Mouse (Mus musculus) CH12.LX (cell line): ENCODE results near the gene Adamts15. TPM values are rescaled to one million over a fixed set of nuclear protein-coding genes. Genes with fewer than 3 reads are reported as not detected.

ENCODE experiments used
- DNase-seq: peaks from one replicate; pipeline ENCODE4 v3.0.0-alpha.2; 2013; ENCODE audit errors: extremely low read depth
- H3K27ac ChIP-seq: 2 replicates; pipeline ENCODE4 v1.5.1; 2012; ENCODE audit warnings: low read depth, mild to moderate bottlenecking, control low read depth, moderate library complexity; ENCODE audit not compliant: insufficient read depth
- H3K27me3 ChIP-seq: replicated peaks from 2 replicates; pipeline ENCODE3; 2012; ENCODE audit warnings: inconsistent platforms
- H3K36me3 ChIP-seq, 2 experiments: replicated peaks in 1 of 2; 2 replicates each; pipeline versions ENCODE3 to v1.6.1; 2012; ENCODE audit warnings: inconsistent platforms in 1 of 2, low read length in 1 of 2, mild to moderate bottlenecking in 1 of 2, mixed read lengths in 1 of 2, moderate library complexity in 1 of 2; ENCODE audit not compliant: control insufficient read depth in 1 of 2, insufficient read depth in 1 of 2
- H3K4me1 ChIP-seq, 2 experiments: 2 replicates each; pipeline ENCODE4 v1.6.1; 2012; ENCODE audit warnings: inconsistent platforms in 1 of 2, moderate library complexity in 1 of 2; ENCODE audit not compliant: insufficient read depth in 2 of 2, control insufficient read depth in 1 of 2
- H3K4me2 ChIP-seq: 2 replicates; pipeline ENCODE4 v1.6.1; 2012; ENCODE audit warnings: low read depth, mild to moderate bottlenecking, control low read depth; ENCODE audit not compliant: poor library complexity, insufficient read depth, severe bottlenecking
- H3K4me3 ChIP-seq, 3 experiments: fragments of 150-350 bp in 1 of 3; sonication (generic) in 1 of 3; replicated peaks in 1 of 3; 2 replicates each; pipeline versions ENCODE3 to v1.5.1; 2011 to 2012; ENCODE audit warnings: low read depth in 2 of 3, low read length in 2 of 3, mild to moderate bottlenecking in 2 of 3, moderate library complexity in 2 of 3, control low read depth in 1 of 3, improper control_type of control experiment in 1 of 3, inconsistent platforms in 1 of 3, mixed read lengths in 1 of 3; ENCODE audit not compliant: poor library complexity in 1 of 3
- H3K79me2 ChIP-seq: replicated peaks from 2 replicates; pipeline ENCODE4 v1.6.1; 2012; ENCODE audit warnings: mild to moderate bottlenecking, moderate library complexity; ENCODE audit not compliant: control insufficient read depth, poor library complexity, insufficient read depth, severe bottlenecking; ENCODE audit errors: extremely low read depth
- H3K9ac ChIP-seq: 2 replicates; pipeline ENCODE4 v1.6.1; 2012; ENCODE audit warnings: low read depth, mild to moderate bottlenecking, control low read depth, moderate library complexity; ENCODE audit not compliant: insufficient read depth
- H3K9me3 ChIP-seq: replicated peaks from 2 replicates; pipeline ENCODE3; 2012; ENCODE audit warnings: low read length, inconsistent platforms, mixed read lengths
- CHD1 ChIP-seq: IDR thresholded peaks from 2 replicates; pipeline ENCODE4 v1.6.1; 2012; ENCODE audit warnings: low read depth, low read length, improper control_type of control experiment, inconsistent platforms
- CTCF ChIP-seq, 2 experiments: IDR thresholded peaks in 1 of 2; conservative IDR thresholded peaks in 1 of 2; 2 replicates each; pipeline ENCODE4 v1.5.1; 2011 to 2012; ENCODE audit warnings: low read depth in 2 of 2, low read length in 2 of 2, improper control_type of control experiment in 1 of 2, inconsistent platforms in 1 of 2, mild to moderate bottlenecking in 1 of 2, moderate library complexity in 1 of 2
- E2F4 ChIP-seq: IDR thresholded peaks from 2 replicates; pipeline ENCODE4 v1.6.1; 2011; ENCODE audit warnings: low read depth, low read length, improper control_type of control experiment; ENCODE audit not compliant: insufficient replicate concordance
- EP300 ChIP-seq: IDR thresholded peaks from 2 replicates; pipeline ENCODE4 v1.6.1; 2011; ENCODE audit warnings: low read length, improper control_type of control experiment
- IRF4 ChIP-seq: IDR thresholded peaks from 2 replicates; pipeline ENCODE4 v1.6.1; 2014; ENCODE audit warnings: low read depth, mild to moderate bottlenecking, inconsistent platforms, low read length, improper control_type of control experiment
- MAFK ChIP-seq: IDR thresholded peaks from 2 replicates; pipeline ENCODE4 v1.6.1; 2011; ENCODE audit warnings: low read length, improper control_type of control experiment; ENCODE audit not compliant: insufficient replicate concordance
- MEF2A ChIP-seq: IDR thresholded peaks from 2 replicates; pipeline ENCODE4 v1.6.1; 2014; ENCODE audit warnings: low read depth, mild to moderate bottlenecking, inconsistent platforms, low read length, improper control_type of control experiment, borderline replicate concordance
- MXI1 ChIP-seq: IDR thresholded peaks from 2 replicates; pipeline ENCODE4 v1.6.1; 2011; ENCODE audit warnings: mild to moderate bottlenecking, low read depth, low read length, improper control_type of control experiment
- NRF1 ChIP-seq: IDR thresholded peaks from 2 replicates; pipeline ENCODE4 v1.6.1; 2014; ENCODE audit warnings: low read depth, mild to moderate bottlenecking, inconsistent platforms, low read length, improper control_type of control experiment, moderate library complexity
- PAX5 ChIP-seq: IDR thresholded peaks from 2 replicates; pipeline ENCODE4 v1.6.1; 2012; ENCODE audit warnings: low read length, inconsistent platforms, mixed read lengths
- POLR2A ChIP-seq: IDR thresholded peaks from 2 replicates; pipeline ENCODE4 v1.6.1; 2011; ENCODE audit warnings: low read depth, mild to moderate bottlenecking, improper control_type of control experiment, low read length
- RAD21 ChIP-seq: IDR thresholded peaks from 2 replicates; pipeline ENCODE4 v1.6.1; 2011; ENCODE audit warnings: low read depth, mild to moderate bottlenecking, low read length, improper control_type of control experiment, moderate library complexity
- RCOR1 ChIP-seq: conservative IDR thresholded peaks from 2 replicates; pipeline ENCODE4 v1.6.1; 2012; ENCODE audit warnings: low read depth, mild to moderate bottlenecking, inconsistent platforms, low read length, improper control_type of control experiment
- SIN3A ChIP-seq: IDR thresholded peaks from 2 replicates; pipeline ENCODE4 v1.6.1; 2012; ENCODE audit warnings: low read length, improper control_type of control experiment, inconsistent platforms
- TCF12 ChIP-seq: IDR thresholded peaks from 2 replicates; pipeline ENCODE4 v1.6.1; 2014; ENCODE audit warnings: low read depth, mild to moderate bottlenecking, inconsistent platforms, low read length, improper control_type of control experiment
- ZC3H11A ChIP-seq: IDR thresholded peaks from 2 replicates; pipeline ENCODE4 v1.6.1; 2012; ENCODE audit warnings: low read depth, mild to moderate bottlenecking, inconsistent platforms, low read length, improper control_type of control experiment
- ZKSCAN1 ChIP-seq: IDR thresholded peaks from 2 replicates; pipeline ENCODE4 v1.6.1; 2012; ENCODE audit warnings: low read depth, inconsistent platforms, low read length, improper control_type of control experiment, borderline replicate concordance
- dilution Hi-C: fragments of 300-500 bp; cut with MboI; formaldehyde crosslinking; loops from 2 replicates; pipeline ENCODE4 v1.14.3; 2020; ENCODE audit warnings: low sequenced_read_pairs; ENCODE audit not compliant: extremely low pct_unique_long_range_greater_than_20kb, extremely low pct_ligation_motif_present
- in situ Hi-C: fragments of 300-500 bp; cut with MboI; formaldehyde crosslinking; loops from 3 replicates; pipeline ENCODE4 v1.14.3; 2019; ENCODE audit warnings: low sequenced_read_pairs, low pct_ligation_motif_present, low pct_unique_long_range_greater_than_20kb, mixed read lengths
- polyA plus RNA-seq: library from polyadenylated mRNA; unstranded; fragments of >175 nt; gene quantifications from 2 replicates; pipeline ENCODE4 v1.2.1, GENCODE M21; 2012; ENCODE audit warnings: low read depth; ENCODE audit not compliant: insufficient read length
- total RNA-seq, 2 experiments: library from RNA; depleted of rRNA; stranded (reverse); fragments of 300-350 nt in 1 of 2; fragments of >200 nt in 1 of 2; gene quantifications; 2 replicates each; pipeline ENCODE4 v1.2.3; 2012 to 2014

Adamts15 gene
- total and polyA plus RNA-seq, 3 experiments, result not detected

DNA sequence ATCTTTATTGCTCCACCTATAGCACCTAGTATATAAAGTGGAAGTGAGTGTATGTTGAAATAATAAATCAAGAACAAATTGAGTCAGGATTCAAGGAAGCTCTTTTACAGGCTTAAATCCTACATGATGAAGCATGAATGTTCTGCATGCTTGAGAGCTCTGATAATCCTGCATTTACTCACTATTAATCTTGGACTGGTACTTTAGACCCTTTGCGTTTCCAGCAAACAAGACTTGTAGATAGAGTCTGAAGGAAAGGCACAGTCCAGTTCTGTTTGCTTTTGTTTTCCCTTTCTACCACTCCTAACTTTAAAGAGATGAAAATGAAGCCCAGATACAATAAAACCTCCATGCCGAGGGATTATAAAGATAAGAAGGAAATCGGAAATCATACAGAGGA is 45.7 kb downstream of the Adamts15 start:
- no peak for DNase-seq
- H3K9me3 ChIP-seq, result no peaks in the 10 kb centered on the region
- H3K4me2 ChIP-seq, result no peak overlapping the region
- no peaks in the 10 kb centered on the region for H3K79me2 ChIP-seq
- H3K27ac ChIP-seq, result no peak overlapping the region
- in situ Hi-C loops (no loop called here), dilution Hi-C loops (no loop called here)
- H3K4me1 ChIP-seq, result no peaks in the 10 kb centered on the region
- H3K9ac ChIP-seq, result no peak overlapping the region
- no peaks in the 10 kb centered on the region for H3K27me3 ChIP-seq
- H3K36me3 ChIP-seq, result no peaks in the 10 kb centered on the region
- no peak overlapping the region for H3K4me3 ChIP-seq
- TF ChIP-seq MXI1, result no peak
- TF ChIP-seq E2F4, result no peak
- TF ChIP-seq IRF4, result no peak
- no peak for TF ChIP-seq CTCF (conservative IDR thresholded peaks at IDR 0.05 in 1 of 2, IDR thresholded peaks at IDR 0.05 in 1 of 2; ENCODE audit: low read depth in 2 of 2, low read length in 2 of 2)
- TF ChIP-seq MEF2A, result no peak
- TF ChIP-seq RCOR1, result no peak
- no peak for TF ChIP-seq PAX5
- no peak for TF ChIP-seq MAFK

DNA sequence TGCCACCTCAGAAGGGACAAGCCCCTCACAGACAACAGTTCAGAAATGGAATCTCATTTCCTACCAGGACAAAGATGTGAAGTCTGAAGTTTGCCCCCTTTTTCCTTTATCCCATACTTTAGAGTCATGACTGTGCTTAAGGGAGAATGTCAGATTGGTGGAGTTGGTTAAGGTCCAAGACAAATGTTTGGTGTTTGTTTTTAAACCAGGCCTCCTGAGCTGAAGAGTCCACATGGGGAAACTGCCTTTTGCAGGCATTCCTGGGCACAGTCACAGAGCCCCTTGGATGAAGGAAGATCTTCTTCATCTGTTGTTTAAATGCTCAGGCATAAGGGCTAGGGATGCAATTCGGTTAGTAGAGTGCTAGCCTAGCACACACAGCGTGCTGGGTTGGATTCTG is 66.4 kb downstream of the Adamts15 start:
- Histone ChIP-seq H3K79me2 (no peaks in the 10 kb centered on the region), H3K9me3 (no peaks in the 10 kb centered on the region), H3K4me2 (no peak overlapping the region), H3K4me3 (no peak overlapping the region), H3K27me3 (no peaks in the 10 kb centered on the region), H3K9ac (no peak overlapping the region), H3K4me1 (peaks cover 0 to 7% of the 10 kb centered on the region in 2 experiments; a peak in 2 of 4 replicates), H3K36me3 (no peaks in the 10 kb centered on the region), H3K27ac (no peak overlapping the region)
- DNase-seq, result no peak
- in situ Hi-C loops, result no loop called here
- TF ChIP-seq POLR2A (no peak), NRF1 (no peak), SIN3A (no peak), ZC3H11A (no peak), PAX5 (no peak), CHD1 (no peak), CTCF (conservative IDR thresholded peaks at IDR 0.05 in 1 of 2, IDR thresholded peaks at IDR 0.05 in 1 of 2; ENCODE audit: low read depth in 2 of 2, low read length in 2 of 2) (no peak), MEF2A (no peak), E2F4 (no peak), RAD21 (no peak), TCF12 (no peak), RCOR1 (no peak), EP300 (no peak), MAFK (no peak), ZKSCAN1 (no peak)
- dilution Hi-C loops, result no loop called here
